Mouse (Mus musculus) gastrocnemius, postnatal 4 days (tissue): ENCODE results near the gene Mxd1. TPM values are rescaled to one million over a fixed set of nuclear protein-coding genes. Genes with fewer than 3 reads are reported as not detected.

ENCODE experiments used
- DNase-seq, 2 experiments: peaks; one replicate each; pipeline ENCODE4 v3.0.0; 2021 to 2022; ENCODE audit warnings: low spot score in 2 of 2, mixed read lengths in 2 of 2
- total RNA-seq, 2 experiments: library from RNA; stranded (reverse); gene quantifications; 2 replicates each; pipeline ENCODE4 v1.2.3; 2021

The Mxd1 gene
- total RNA-seq, 2 experiments from 2014 or later, result 6.7 to 9.8 TPM

DNA sequence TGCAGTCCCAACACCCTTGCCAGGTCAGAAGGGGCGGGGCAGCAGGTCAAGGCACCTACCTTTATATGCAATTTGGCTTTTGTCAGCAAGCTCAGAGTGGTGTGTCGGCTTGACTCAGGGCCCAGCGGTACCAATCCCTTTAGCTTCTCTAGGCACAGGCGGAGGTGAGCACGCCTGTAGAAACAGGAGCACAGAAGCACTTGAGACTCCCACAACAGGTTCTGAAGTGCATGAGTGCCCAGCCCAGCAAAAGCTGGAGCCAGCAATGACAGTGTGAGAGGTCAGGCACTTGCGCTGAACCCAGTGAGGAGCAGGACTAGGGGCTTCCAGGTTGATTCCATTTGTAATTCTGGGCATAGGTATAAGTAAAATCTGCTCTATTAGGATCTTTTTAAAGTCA is 15.9 kb downstream of the Mxd1 start:
- no peak for DNase-seq

GRCm38 (mm10) chr6:86646143-86646542 is 22.8 kb downstream of the Mxd1 start:
- DNase-seq, result no peak

GRCm38 (mm10) chr6:86645551-86645950 is 23.4 kb downstream of the Mxd1 start:
- no peak for DNase-seq

GRCm38 (mm10) chr6:86644775-86645400 is 24.1 kb downstream of the Mxd1 start:
- no peak for DNase-seq

DNA sequence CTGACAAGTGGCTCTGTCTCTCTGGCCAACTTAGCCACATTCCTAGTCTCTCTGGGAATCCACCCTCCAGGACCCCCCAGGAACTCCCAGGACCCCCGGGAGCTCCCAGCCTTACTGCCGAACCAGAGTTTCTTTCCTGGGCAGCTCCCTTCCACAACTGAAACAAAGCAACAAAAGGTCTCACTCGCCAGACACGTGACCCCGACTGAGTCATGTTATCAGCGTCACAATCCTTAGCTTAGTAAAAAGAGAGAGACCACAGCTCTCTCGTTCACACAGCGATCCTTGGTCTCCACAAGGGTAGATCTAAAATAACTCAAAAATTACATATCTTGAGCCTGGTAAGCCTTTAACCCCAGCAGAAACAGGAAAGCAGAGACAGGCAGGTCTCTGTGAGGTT is 27.2 kb downstream of the Mxd1 start:
- DNase-seq, result no peak

- no peak for DNase-seq
Observed at GRCm38 (mm10) chr6:86640776-86641175, 28.2 kb downstream of the Mxd1 start.

- DNase-seq, result no peak
Observed at GRCm38 (mm10) chr6:86640161-86640560, 28.8 kb downstream of the Mxd1 start.

- DNase-seq, result no peak
Observed at GRCm38 (mm10) chr6:86639180-86640160, 29.5 kb downstream of the Mxd1 start.

DNA sequence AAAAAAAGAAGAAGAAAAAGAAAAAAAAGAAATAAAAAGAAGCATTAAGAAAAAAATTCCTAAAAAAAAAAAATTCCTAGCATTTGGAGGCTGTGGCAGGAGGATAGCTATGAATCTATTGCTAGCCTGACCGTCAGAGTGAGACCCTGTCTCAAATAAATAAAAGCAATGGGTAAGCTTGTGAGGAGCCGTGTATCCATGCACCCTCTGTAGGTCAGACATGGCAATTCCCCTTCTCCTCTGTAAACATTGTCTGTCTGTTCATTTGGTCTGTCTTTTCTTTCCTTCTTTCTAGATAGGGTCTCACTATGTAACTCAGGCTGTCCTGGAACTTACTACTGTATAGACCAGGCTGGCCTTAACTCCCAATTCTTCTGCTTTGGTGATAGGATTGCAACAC is 30.5 kb downstream of the Mxd1 start:
- DNase-seq, result no peak

GRCm38 (mm10) chr6:86637860-86638259 is 31.1 kb downstream of the Mxd1 start:
- no peak for DNase-seq

DNA sequence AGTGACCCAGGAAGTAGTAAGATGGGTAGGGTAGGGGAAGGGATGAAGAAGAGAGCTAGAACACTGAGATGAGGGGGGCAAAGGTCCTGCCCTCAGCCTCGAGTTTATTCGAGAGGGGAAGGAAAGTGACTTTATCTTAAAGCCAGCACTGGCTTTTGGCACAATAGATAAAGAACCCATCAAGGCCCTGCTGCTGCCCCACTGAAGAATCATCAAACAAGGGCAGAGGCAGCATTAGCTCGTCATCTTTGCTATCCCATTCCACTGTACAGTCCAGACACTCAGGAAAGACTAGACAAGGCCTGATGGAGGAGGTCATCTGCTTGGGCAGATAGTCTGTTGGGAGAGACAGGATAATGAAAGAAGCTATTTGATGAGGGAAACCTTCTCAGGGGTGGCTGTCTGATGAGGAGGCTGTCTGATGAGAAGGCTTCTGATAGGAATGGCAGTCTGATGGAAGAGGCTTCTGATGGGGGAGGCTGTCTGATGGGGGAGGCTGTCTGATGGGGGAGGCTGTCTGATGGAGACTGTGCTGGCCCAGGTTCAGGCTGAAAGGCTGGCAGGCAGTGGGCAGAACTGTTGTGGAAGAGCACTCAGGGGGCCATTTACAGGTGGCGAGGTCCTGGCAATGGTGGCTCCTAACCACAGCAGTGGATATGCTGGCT is 31.7 kb downstream of the Mxd1 start:
- no peak for DNase-seq

GRCm38 (mm10) chr6:86636495-86636894 is 32.5 kb downstream of the Mxd1 start:
- no peak for DNase-seq

DNA sequence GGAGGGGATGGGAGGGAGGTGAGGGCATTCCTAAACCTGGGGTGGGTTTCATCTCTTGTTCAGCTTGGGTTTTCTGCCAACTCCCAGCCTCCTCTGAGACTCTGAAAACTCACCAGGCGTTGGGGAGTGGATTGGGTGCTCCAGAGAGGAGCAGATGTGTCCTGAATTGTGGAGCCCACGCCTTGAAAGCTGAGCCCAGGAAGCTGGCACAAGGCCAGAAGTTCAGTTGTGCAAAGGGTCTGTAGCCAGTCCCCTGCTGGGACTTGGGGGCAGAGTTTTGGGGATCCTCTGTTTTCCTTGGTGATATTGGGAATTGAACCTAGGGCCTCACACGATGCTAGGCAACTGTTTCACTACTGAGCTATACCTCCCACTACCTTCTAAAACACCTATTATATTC is 38.8 kb downstream of the Mxd1 start:
- no peak for DNase-seq

- no peak for DNase-seq
Observed at GRCm38 (mm10) chr6:86627946-86628345, 41.0 kb downstream of the Mxd1 start, which contains the start of gene Asprv1. Asprv1 (plus strand) TSS chr6:86628164.

DNA sequence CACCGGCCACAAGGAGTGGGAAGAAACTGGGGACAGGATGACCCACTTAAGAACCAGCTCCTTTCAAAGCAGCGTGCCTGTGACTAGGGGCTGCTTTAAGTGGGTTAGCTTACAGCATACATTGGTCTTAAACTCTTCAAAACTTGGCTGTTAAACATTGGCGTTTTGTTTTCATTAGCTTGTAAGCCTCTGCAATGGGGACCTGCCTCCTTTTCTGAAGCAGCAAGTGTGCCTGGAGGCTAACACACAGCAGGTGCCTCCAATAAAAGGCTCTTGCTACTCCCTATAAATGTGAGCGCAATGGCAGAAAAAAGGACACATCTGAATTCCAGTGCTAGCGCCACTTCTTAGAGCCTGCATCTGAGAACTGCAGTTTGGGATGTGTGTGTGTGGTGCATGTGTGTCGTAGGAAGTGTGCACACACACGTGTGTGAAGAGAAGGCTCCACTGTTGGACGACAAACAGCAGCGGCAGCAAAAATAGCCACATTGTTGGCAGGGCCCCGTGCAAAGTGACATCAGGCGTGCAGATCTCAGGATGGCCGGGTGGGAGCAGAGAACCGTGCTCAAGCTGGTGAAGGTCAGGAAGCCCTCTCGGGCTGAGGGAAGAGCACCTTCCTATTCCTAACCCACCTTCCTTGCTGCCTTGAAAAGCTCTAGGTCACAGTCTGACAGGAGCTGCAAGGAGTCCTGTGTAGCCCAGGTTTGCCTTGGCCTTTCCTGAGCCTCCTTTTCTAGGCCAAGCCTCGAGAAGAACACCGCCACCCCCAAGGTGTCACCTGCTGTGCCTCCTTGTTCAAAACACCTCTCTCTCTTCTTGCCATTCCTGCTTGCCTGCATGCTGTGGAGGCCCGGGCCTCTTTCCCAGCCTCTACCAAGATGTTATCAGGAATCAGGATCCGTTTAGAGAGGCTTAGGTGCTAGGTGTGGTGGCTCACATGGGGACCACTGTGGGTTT is 44.6 kb downstream of the Mxd1 start:
- DNase-seq, result no peak

GRCm38 (mm10) chr6:86623201-86623600 is 45.8 kb downstream of the Mxd1 start:
- no peak for DNase-seq

DNA sequence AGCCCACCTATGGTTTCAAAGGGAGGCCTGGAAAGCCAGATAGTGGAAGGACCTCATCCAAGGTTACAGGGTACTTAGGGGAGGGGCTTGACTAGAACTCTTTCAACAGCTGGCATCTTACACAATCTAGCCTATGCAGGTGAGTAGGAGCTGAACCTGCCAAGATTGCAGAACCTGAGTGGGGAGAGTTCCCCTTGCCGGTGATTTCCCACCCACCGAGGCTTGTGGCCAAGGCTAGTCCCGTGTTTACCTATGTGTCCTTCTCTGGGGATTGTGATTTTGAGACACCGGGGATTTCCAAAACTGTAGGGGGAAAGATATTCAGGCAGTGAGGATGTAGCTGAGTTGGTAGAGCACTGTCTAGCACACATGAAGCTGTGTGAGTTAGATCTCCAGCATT is 53.7 kb downstream of the Mxd1 start:
- DNase-seq, result no peak

DNA sequence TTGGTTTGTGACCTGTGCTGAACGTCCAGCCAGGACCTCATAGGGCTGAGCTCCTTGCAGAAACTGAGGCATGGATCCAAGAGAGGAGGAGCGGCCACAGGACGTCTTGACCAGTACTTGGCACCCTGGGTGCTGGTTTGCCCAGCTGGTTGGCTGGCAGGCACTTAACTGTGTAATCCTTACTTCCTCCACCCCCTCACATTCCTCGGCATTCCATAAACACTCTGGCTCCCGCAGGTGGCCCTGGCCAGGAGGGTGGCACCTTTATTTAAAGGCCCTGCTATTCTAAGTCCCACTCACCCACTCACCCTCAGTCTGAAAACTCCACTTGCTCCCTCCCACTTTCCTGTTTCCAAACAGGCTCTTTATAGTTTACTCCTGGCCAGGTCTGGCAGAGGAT is 58.2 kb downstream of the Mxd1 start:
- no peak for DNase-seq

DNA sequence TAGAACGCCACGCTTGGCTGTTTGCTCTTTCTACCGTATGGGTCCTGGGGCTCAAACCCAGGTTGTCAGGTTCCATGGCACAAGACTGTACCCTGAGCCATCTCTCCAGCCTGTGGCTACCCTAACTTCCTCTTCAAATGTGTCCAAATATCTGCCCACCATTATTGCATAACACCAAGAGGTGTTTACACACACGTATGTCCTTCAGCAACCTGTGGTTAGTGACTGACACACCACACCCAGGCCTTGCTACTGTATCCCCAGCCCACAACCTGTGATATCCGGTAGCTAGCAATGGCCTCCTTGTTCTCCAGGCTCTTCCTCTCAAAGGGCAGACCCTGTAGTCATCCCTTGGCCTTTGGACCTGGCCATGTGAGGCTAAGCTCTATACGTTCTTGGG is 59.7 kb downstream of the Mxd1 start:
- no peak for DNase-seq

- DNase-seq, result no peak
Observed at GRCm38 (mm10) chr6:86607471-86607870, 61.5 kb downstream of the Mxd1 start.

- no peak for DNase-seq
Observed at GRCm38 (mm10) chr6:86606289-86606688, 62.7 kb downstream of the Mxd1 start.
